Mouse (Mus musculus): ENCODE data around the gene Prkg1.

Gene Prkg1

GRCm38 (mm10) chr19:31743241-31744045, 21.4 kb downstream of the Prkg1 start:
- no peak for DNase-seq

- DNase-seq, result no peak
Observed at GRCm38 (mm10) chr19:31714900-31715299, 49.9 kb downstream of the Prkg1 start.

- DNase-seq, result no peak
Observed at GRCm38 (mm10) chr19:31714418-31714817, 50.4 kb downstream of the Prkg1 start.

- no peak for DNase-seq
Observed at GRCm38 (mm10) chr19:31713321-31713720, 51.5 kb downstream of the Prkg1 start.

GRCm38 (mm10) chr19:31710336-31710735, 54.5 kb downstream of the Prkg1 start:
- no peak for DNase-seq

- no peak for DNase-seq
Observed at GRCm38 (mm10) chr19:31703991-31704390, 60.8 kb downstream of the Prkg1 start.

GRCm38 (mm10) chr19:31698916-31699315, 65.9 kb downstream of the Prkg1 start:
- DNase-seq, result no peak

- DNase-seq, result no peak
Observed at GRCm38 (mm10) chr19:31680821-31681220, 84.0 kb downstream of the Prkg1 start.

GRCm38 (mm10) chr19:31678324-31678723, 86.5 kb downstream of the Prkg1 start:
- no peak for DNase-seq

- DNase-seq, result no peak
Observed at GRCm38 (mm10) chr19:31671726-31672125, 93.1 kb downstream of the Prkg1 start.

- no peak for DNase-seq
Observed at GRCm38 (mm10) chr19:31665007-31665406, 99.8 kb downstream of the Prkg1 start.

GRCm38 (mm10) chr19:31664159-31664991, 100.5 kb downstream of the Prkg1 start:
- DNase-seq, result peak; percentile 46

GRCm38 (mm10) chr19:31663437-31664158, 101.2 kb downstream of the Prkg1 start:
- peak; percentile 12 for DNase-seq

- DNase-seq, result no peak
Observed at GRCm38 (mm10) chr19:31662802-31663201, 102.0 kb downstream of the Prkg1 start.

GRCm38 (mm10) chr19:31658751-31659397, 106.0 kb downstream of the Prkg1 start:
- DNase-seq, result no peak

GRCm38 (mm10) chr19:31656256-31656655, 108.6 kb downstream of the Prkg1 start:
- no peak for DNase-seq

GRCm38 (mm10) chr19:31655826-31656225, 109.0 kb downstream of the Prkg1 start:
- no peak for DNase-seq

- DNase-seq, result no peak
Observed at GRCm38 (mm10) chr19:31654022-31654421, 110.8 kb downstream of the Prkg1 start.

GRCm38 (mm10) chr19:31650452-31650851, 114.4 kb downstream of the Prkg1 start:
- no peak for DNase-seq

- DNase-seq, result no peak
Observed at GRCm38 (mm10) chr19:31647492-31647891, 117.3 kb downstream of the Prkg1 start.

GRCm38 (mm10) chr19:31630899-31631869, 133.6 kb downstream of the Prkg1 start:
- no peak for DNase-seq

Measured in liver (tissue).